Mouse (Mus musculus) cerebellum, adult 2 months (tissue): ENCODE results near the gene Eef2.

Source experiments
- CTCF ChIP-seq: fragments of 200-500 bp; IDR thresholded peaks from 2 replicates; pipeline ENCODE4 v1.5.1; 2011; ENCODE audit warnings: low read depth, mild to moderate bottlenecking, control low read depth, low read length, moderate library complexity, borderline replicate concordance; ENCODE audit not compliant: insufficient read depth
- POLR2A ChIP-seq: fragments of 200-500 bp; IDR thresholded peaks from 2 replicates; pipeline ENCODE4 v1.6.1; 2011; ENCODE audit warnings: low read length, control low read depth, borderline replicate concordance; ENCODE audit not compliant: insufficient read depth

GRCm38 (mm10) chr10:81190912-81191321 is 14.5 kb downstream of the Eef2 start:
- no peak for TF ChIP-seq POLR2A
- TF ChIP-seq CTCF: peak; percentile 37; the same call in 1 of the 2 replicates
